Comparison of ENCODE assay signal across 16 mouse cellular contexts in genomic region chr5:105499396-105499795, GRCm38 (mm10). TPM values are rescaled to one million over a fixed set of nuclear protein-coding genes. Genes with fewer than 3 reads are reported as not detected.
DNase-seq lines count a peak whose midpoint lies in the region; ATAC-seq and TF ChIP-seq lines count a peak whose summit lies in the region.
"Had no signal": no experiment of that assay in that cellular context is flagged by ENCODE, and none has a peak within 500 bp of the region (broad histone marks: within the 10 kb centered on the region; RNA-seq: fewer than 3 reads in every experiment).

No protein-coding gene starts in this region.

- no peaks in the 10 kb centered on the region for H3K79me2 ChIP-seq in macrophage (ENCODE audit: inconsistent target)

- 0 out of 2 replicates have a peak, but pooled peaks cover 6% of the 10 kb centered on the region for H3K4me1 ChIP-seq in intestine, postnatal 0 days (replicated peaks; ENCODE audit: control insufficient read depth, insufficient read depth, low read length)
- 0 out of 2 replicates have a peak, but pooled peaks cover 3% of the 10 kb centered on the region for H3K4me1 ChIP-seq in intestine, embryonic 15.5 days (replicated peaks)

- no peak overlapping the region for H3K9ac ChIP-seq in intestine, postnatal 0 days (ENCODE audit: low read depth, low read length)
- H3K9ac ChIP-seq in intestine, embryonic 15.5 days: no peak overlapping the region

- H3K4me2 ChIP-seq in intestine, postnatal 0 days (replicated peaks; ENCODE audit: low read depth): no peak overlapping the region
- H3K4me2 ChIP-seq in intestine, embryonic 15.5 days (replicated peaks): no peak overlapping the region
- H3K4me2 ChIP-seq: forebrain, embryonic 13.5 days had no signal

- no peak for TF ChIP-seq CTCF in intestine, postnatal 0 days (IDR thresholded peaks at IDR 0.05; ENCODE audit: low read depth)

- H3K27me3 ChIP-seq in intestine, postnatal 0 days (replicated peaks; ENCODE audit: control insufficient read depth, insufficient read depth, low read length): no peaks in the 10 kb centered on the region
- no peaks in the 10 kb centered on the region for H3K27me3 ChIP-seq in intestine, embryonic 15.5 days (replicated peaks)

- no peaks in the 10 kb centered on the region for H3K36me3 ChIP-seq in intestine, postnatal 0 days (ENCODE audit: control insufficient read depth, insufficient read depth)
- H3K36me3 ChIP-seq in intestine, embryonic 15.5 days: no peaks in the 10 kb centered on the region
- no peaks in the 10 kb centered on the region for H3K36me3 ChIP-seq in macrophage (ENCODE audit: inconsistent target)

- H3K27ac ChIP-seq in intestine, postnatal 0 days (ENCODE audit: low read depth, low read length): no peak overlapping the region
- no peak overlapping the region for H3K27ac ChIP-seq in intestine, embryonic 15.5 days
- H3K27ac ChIP-seq in macrophage: peak overlapping the region; percentile 5; the same call in 1 of the 2 replicates

- H3K4me3 ChIP-seq in intestine, postnatal 0 days (ENCODE audit: low read depth, low read length): no peak overlapping the region
- H3K4me3 ChIP-seq in intestine, embryonic 15.5 days (replicated peaks): no peak overlapping the region
- no peak overlapping the region for H3K4me3 ChIP-seq in macrophage (ENCODE audit: inconsistent target)
- H3K4me3 ChIP-seq: forebrain, embryonic 13.5 days had no signal

- H3K9me3 ChIP-seq in intestine, postnatal 0 days (ENCODE audit: control insufficient read depth): no peaks in the 10 kb centered on the region
- no peaks in the 10 kb centered on the region for H3K9me3 ChIP-seq in intestine, embryonic 15.5 days
- H3K9me3 ChIP-seq: forebrain, embryonic 13.5 days had no signal

- peak; percentile 37 for ATAC-seq in intestine, postnatal 0 days
- no peak for ATAC-seq in intestine, embryonic 15.5 days
- ATAC-seq: inflammation-experienced regulatory T-cells, adult 6 months had no signal

- DNase-seq in B cell, adult 2 months: peak; percentile 68
- peak; percentile 58 for DNase-seq in NIH3T3 (ENCODE audit: low read depth)
- no peak for DNase-seq in embryo, embryonic 10.5 days (ENCODE audit: low spot score)
- DNase-seq in cerebellum, postnatal 36 days: no peak
- DNase-seq in cerebellum, postnatal 4 days (ENCODE audit: low spot score in 2 of 2): no peak
- DNase-seq: cerebellum, adult 18-20 months; embryo, embryonic 11 days; heart, adult 18-20 months; liver; right cerebral cortex, postnatal 14 days; thymus, postnatal 4 days had no signal

- 77% methylated on average over 1 of the region's 1 CpGs for WGBS in intestine, postnatal 0 days
- WGBS in intestine, embryonic 15.5 days: 45% methylated on average over 1 of the region's 1 CpGs
- 17% methylated on average over 1 of the region's 1 CpGs for WGBS in macrophage (ENCODE audit: missing documents)

RNA-seq across cellular contexts. Expression of gene Lrrc8c, which starts 19.8 kb away (rescaled TPM):
- 11.8 and 13.4 TPM in 2 replicates for polyA plus RNA-seq in intestine, postnatal 0 days (2015; fragmentation: Nextera tagmentation; extraction: Ambion mirVana)
- polyA plus RNA-seq in intestine, embryonic 15.5 days (2015; fragmentation: Nextera tagmentation; extraction: Ambion mirVana): 15.0 and 16.2 TPM in 2 replicates
- total RNA-seq in macrophage (2018; cell fraction: chromatin; rRNA removed): 10 to 100 TPM in 20 of 26 experiments, 1 to 10 TPM in 6; 4.9 to 95.4 (median 17.8) TPM
- total RNA-seq in macrophage (2018; cell fraction: cytosol; rRNA removed): 10 to 100 TPM in 21 of 26 experiments, 1 to 10 TPM in 5; 8.1 to 51.3 (median 19.6) TPM
- total RNA-seq in macrophage (2018; cell fraction: nucleus; rRNA removed): 10 to 100 TPM in 25 of 26 experiments, 1 to 10 TPM in 1; 9.1 to 91.4 (median 28.1) TPM
- 6.3 to 7.5 TPM (median 6.9 TPM) in 3 replicates for polyA plus RNA-seq in macrophage (2018)

Comparison
In these comparisons a context has a peak if more than half of its experiments do, and no peak if none do; other contexts are left out.
1. DNase-seq: peak in B cell, adult 2 months (2 of 2) and NIH3T3 (single experiment); none in embryo, embryonic 10.5 days (single experiment), cerebellum, postnatal 36 days (0 of 2) and cerebellum, postnatal 4 days (0 of 2).